Mouse (Mus musculus): ENCODE results near the gene Catsperg1. TPM values are rescaled to one million over a fixed set of nuclear protein-coding genes. Genes with fewer than 3 reads are reported as not detected.
A peak's percentile ranks its signal among the peaks of the same experiment; 100 is the strongest.

Gene Catsperg1
- polyA plus RNA-seq, 2 experiments: 0.84 to 3.1 TPM

- Histone ChIP-seq H3K27me3 (ENCODE audit: control insufficient read depth, insufficient read depth, low read length) (peaks cover 34% of the 10 kb centered on the region), H3K4me3 (replicated peaks; ENCODE audit: low read length) (peak within 1 kb of the TSS; percentile 66), H3K27ac (replicated peaks; ENCODE audit: low read depth, low read length) (0 out of 2 replicates have a peak within 1 kb of the TSS, but pooled peaks have one; percentile 43), H3K9me3 (ENCODE audit: control insufficient read depth, low read length) (no peaks in the 10 kb centered on the region), H3K4me2 (replicated peaks; ENCODE audit: low read depth, low read length, severe bottlenecking) (peak within 1 kb of the TSS; percentile 86), H3K9ac (ENCODE audit: low read depth, low read length, severe bottlenecking) (peak within 1 kb of the TSS; percentile 62), H3K36me3 (ENCODE audit: control insufficient read depth, insufficient read depth, low read length) (peaks cover 24% of the 10 kb centered on the region), H3K4me1 (ENCODE audit: control insufficient read depth, insufficient read depth, low read length) (peaks cover 20% of the 10 kb centered on the region)
- TF ChIP-seq POLR2A (IDR thresholded peaks at IDR 0.05; ENCODE audit: borderline replicate concordance, extremely low read depth, insufficient read depth, insufficient read length): no peak
- WGBS: under 1% methylated on average over 30 of the region's 30 CpGs
- ATAC-seq (ENCODE audit: low FRiP score, low read depth) (peak; percentile 74), DNase-seq (ENCODE audit: low spot score) (peak; percentile 80)
Measured at GRCm38 (mm10) chr7:29170066-29170754, 43.6 kb downstream of the Catsperg1 start, which contains the start of the genes Ggn and Spred3. Gene Ggn (plus strand): TSS chr7:29170210. Gene Spred3 (minus strand): TSS chr7:29170411.

- ATAC-seq (ENCODE audit: low FRiP score, low read depth): peak; percentile 89
- Histone ChIP-seq H3K27ac (replicated peaks; ENCODE audit: low read depth, low read length) (0 out of 2 replicates have a peak overlapping the region, but pooled peaks have one; percentile 43), H3K4me2 (replicated peaks; ENCODE audit: low read depth, low read length, severe bottlenecking) (peak overlapping the region; percentile 86), H3K4me3 (replicated peaks; ENCODE audit: low read length) (peak overlapping the region; percentile 66), H3K27me3 (ENCODE audit: control insufficient read depth, insufficient read depth, low read length) (peaks cover 34% of the 10 kb centered on the region), H3K4me1 (ENCODE audit: control insufficient read depth, insufficient read depth, low read length) (peaks cover 20% of the 10 kb centered on the region), H3K9me3 (ENCODE audit: control insufficient read depth, low read length) (no peaks in the 10 kb centered on the region), H3K36me3 (ENCODE audit: control insufficient read depth, insufficient read depth, low read length) (peaks cover 24% of the 10 kb centered on the region), H3K9ac (ENCODE audit: low read depth, low read length, severe bottlenecking) (peak overlapping the region; percentile 62)
- peak; percentile 88 for DNase-seq (ENCODE audit: low spot score)
- under 1% methylated on average over 30 of the region's 39 CpGs for WGBS
- no peak for TF ChIP-seq POLR2A (IDR thresholded peaks at IDR 0.05; ENCODE audit: borderline replicate concordance, extremely low read depth, insufficient read depth, insufficient read length)
Measured at GRCm38 (mm10) chr7:29169231-29170065, 44.4 kb downstream of the Catsperg1 start.

GRCm38 (mm10) chr7:29168791-29169230 lies 45.0 kb downstream of the Catsperg1 start:
- ATAC-seq (ENCODE audit: low FRiP score, low read depth) (no peak), DNase-seq (ENCODE audit: low spot score) (no peak)
- Histone ChIP-seq H3K36me3 (ENCODE audit: control insufficient read depth, insufficient read depth, low read length) (peaks cover 18% of the 10 kb centered on the region), H3K4me2 (replicated peaks; ENCODE audit: low read depth, low read length, severe bottlenecking) (peak overlapping the region; percentile 86), H3K27ac (replicated peaks; ENCODE audit: low read depth, low read length) (0 out of 2 replicates have a peak overlapping the region, but pooled peaks have one; percentile 43), H3K4me3 (replicated peaks; ENCODE audit: low read length) (peak overlapping the region; percentile 66), H3K9me3 (ENCODE audit: control insufficient read depth, low read length) (no peaks in the 10 kb centered on the region), H3K4me1 (ENCODE audit: control insufficient read depth, insufficient read depth, low read length) (peaks cover 20% of the 10 kb centered on the region), H3K9ac (ENCODE audit: low read depth, low read length, severe bottlenecking) (peak overlapping the region; percentile 62), H3K27me3 (ENCODE audit: control insufficient read depth, insufficient read depth, low read length) (peaks cover 32% of the 10 kb centered on the region)
- 0% methylated on average over 10 of the region's 14 CpGs for WGBS
- TF ChIP-seq POLR2A (IDR thresholded peaks at IDR 0.05; ENCODE audit: borderline replicate concordance, extremely low read depth, insufficient read depth, insufficient read length): no peak

- peak overlapping the region; percentile 86 for H3K4me2 ChIP-seq (replicated peaks; ENCODE audit: low read depth, low read length, severe bottlenecking)
- DNase-seq (ENCODE audit: low spot score) (no peak), ATAC-seq (ENCODE audit: low FRiP score, low read depth) (no peak)
- H3K4me1 ChIP-seq (ENCODE audit: control insufficient read depth, insufficient read depth, low read length): peaks cover 21% of the 10 kb centered on the region
- no peak for TF ChIP-seq POLR2A (IDR thresholded peaks at IDR 0.05; ENCODE audit: borderline replicate concordance, extremely low read depth, insufficient read depth, insufficient read length)
- H3K27ac ChIP-seq (replicated peaks; ENCODE audit: low read depth, low read length): no peak overlapping the region
- 0 out of 2 replicates have a peak, but pooled peaks cover 12% of the 10 kb centered on the region for H3K36me3 ChIP-seq (ENCODE audit: control insufficient read depth, insufficient read depth, low read length)
- H3K4me3 ChIP-seq (replicated peaks; ENCODE audit: low read length): peak overlapping the region; percentile 66
- peaks cover 26% of the 10 kb centered on the region for H3K27me3 ChIP-seq (ENCODE audit: control insufficient read depth, insufficient read depth, low read length)
- WGBS: 7% methylated on average over 10 of the region's 10 CpGs
- no peaks in the 10 kb centered on the region for H3K9me3 ChIP-seq (ENCODE audit: control insufficient read depth, low read length)
- peak overlapping the region; percentile 62 for H3K9ac ChIP-seq (ENCODE audit: low read depth, low read length, severe bottlenecking)
Measured at GRCm38 (mm10) chr7:29168121-29168695, 45.6 kb downstream of the Catsperg1 start.

- WGBS: 15% methylated on average over 17 of the region's 19 CpGs
- 0 out of 2 replicates have a peak, but pooled peaks cover 10% of the 10 kb centered on the region for H3K36me3 ChIP-seq (ENCODE audit: control insufficient read depth, insufficient read depth, low read length)
- no peak for TF ChIP-seq POLR2A (IDR thresholded peaks at IDR 0.05; ENCODE audit: borderline replicate concordance, extremely low read depth, insufficient read depth, insufficient read length)
- H3K9ac ChIP-seq (ENCODE audit: low read depth, low read length, severe bottlenecking): no peak overlapping the region
- H3K4me3 ChIP-seq (replicated peaks; ENCODE audit: low read length): 0 out of 2 replicates have a peak overlapping the region, but pooled peaks have one; percentile 66
- peaks cover 23% of the 10 kb centered on the region for H3K4me1 ChIP-seq (ENCODE audit: control insufficient read depth, insufficient read depth, low read length)
- no peaks in the 10 kb centered on the region for H3K9me3 ChIP-seq (ENCODE audit: control insufficient read depth, low read length)
- H3K4me2 ChIP-seq (replicated peaks; ENCODE audit: low read depth, low read length, severe bottlenecking): no peak overlapping the region; the same call in 1 of the 2 replicates
- ATAC-seq (ENCODE audit: low FRiP score, low read depth): no peak
- H3K27me3 ChIP-seq (ENCODE audit: control insufficient read depth, insufficient read depth, low read length): peaks cover 21% of the 10 kb centered on the region
- H3K27ac ChIP-seq (replicated peaks; ENCODE audit: low read depth, low read length): no peak overlapping the region
- no peak for DNase-seq (ENCODE audit: low spot score)
Measured at GRCm38 (mm10) chr7:29167656-29168055, 46.2 kb downstream of the Catsperg1 start.
